Mouse (Mus musculus): ENCODE data around the gene Auts2. TPM values are rescaled to one million over a fixed set of nuclear protein-coding genes. Genes with fewer than 3 reads are reported as not detected.

The Auts2 gene
- polyA plus RNA-seq, 1 experiment = 9.2 TPM

DNA sequence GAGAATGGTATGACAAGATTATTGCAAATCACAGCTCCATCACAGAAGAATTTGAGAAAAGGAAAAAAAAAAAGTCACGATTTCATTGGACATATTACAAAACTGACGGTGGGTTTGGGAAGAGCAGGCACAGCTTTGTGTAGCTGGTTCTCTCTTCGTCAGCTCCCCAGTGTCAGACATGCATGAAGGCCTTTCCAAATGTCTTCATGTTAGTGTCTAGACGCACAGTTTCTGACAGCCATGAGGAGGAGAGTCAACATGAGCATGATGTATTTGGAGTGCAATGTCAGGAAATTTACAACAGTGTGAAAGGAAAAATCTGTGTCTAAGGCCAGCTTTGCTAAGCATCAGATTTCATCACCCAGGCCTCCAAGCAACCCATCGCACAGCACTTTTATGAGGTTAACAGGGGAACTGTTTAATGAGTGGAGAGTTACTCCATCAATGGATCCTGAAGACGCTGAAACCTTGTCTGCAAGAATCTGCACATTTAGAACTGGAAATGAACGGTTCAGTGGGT, 534.4 kb downstream of the Auts2 start:
- no peaks in the 10 kb centered on the region for H3K27me3 ChIP-seq (replicated peaks; ENCODE audit: control insufficient read depth, insufficient read depth, low read length)
- 51% methylated on average over 7 of the region's 7 CpGs for WGBS
- DNase-seq = no peak
- no peaks in the 10 kb centered on the region for H3K4me1 ChIP-seq (ENCODE audit: control insufficient read depth, insufficient read depth, low read length)
- no peak overlapping the region for H3K4me3 ChIP-seq (ENCODE audit: insufficient read depth, low read depth, low read length)
- H3K36me3 ChIP-seq (ENCODE audit: control insufficient read depth, insufficient read depth, low read length) = no peaks in the 10 kb centered on the region
- no peak for TF ChIP-seq CTCF (conservative IDR thresholded peaks at IDR 0.05; ENCODE audit: insufficient read depth, insufficient read length, low read depth, low read length)
- no peak for TF ChIP-seq POLR2A (IDR thresholded peaks at IDR 0.05; ENCODE audit: low read depth, low read length)
- H3K27ac ChIP-seq (ENCODE audit: insufficient read depth, low read depth, low read length) = no peak overlapping the region

DNA sequence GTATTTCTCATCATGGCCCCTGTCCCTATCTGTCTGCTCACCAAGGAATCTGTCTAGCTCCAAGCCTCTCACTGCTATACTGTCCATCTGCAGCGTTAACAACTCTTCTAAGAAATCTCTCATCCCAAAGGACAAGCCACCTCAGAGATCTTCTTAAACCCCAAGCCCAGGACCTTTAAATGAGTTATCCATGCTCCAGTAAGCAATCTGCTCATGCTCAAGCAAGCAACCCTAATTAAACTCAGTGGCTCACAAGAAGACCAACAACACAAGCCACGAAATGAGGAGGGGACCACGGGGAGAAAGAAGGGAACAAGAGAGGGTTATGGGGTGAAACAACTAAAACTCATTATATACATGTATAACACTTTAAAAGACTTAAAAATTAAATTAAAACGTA, 535.2 kb downstream of the Auts2 start:
- Histone ChIP-seq H3K27me3 (replicated peaks; ENCODE audit: control insufficient read depth, insufficient read depth, low read length) (no peaks in the 10 kb centered on the region), H3K4me3 (ENCODE audit: insufficient read depth, low read depth, low read length) (no peak overlapping the region), H3K36me3 (ENCODE audit: control insufficient read depth, insufficient read depth, low read length) (no peaks in the 10 kb centered on the region), H3K4me1 (ENCODE audit: control insufficient read depth, insufficient read depth, low read length) (no peaks in the 10 kb centered on the region), H3K27ac (ENCODE audit: insufficient read depth, low read depth, low read length) (no peak overlapping the region)
- DNase-seq = no peak
- WGBS = 66% methylated on average over 4 of the region's 4 CpGs
- TF ChIP-seq POLR2A (IDR thresholded peaks at IDR 0.05; ENCODE audit: low read depth, low read length) (no peak), CTCF (conservative IDR thresholded peaks at IDR 0.05; ENCODE audit: insufficient read depth, insufficient read length, low read depth, low read length) (no peak)

GRCm38 (mm10) chr5:131992681-131993211, 550.4 kb downstream of the Auts2 start:
- H3K36me3 ChIP-seq (ENCODE audit: control insufficient read depth, insufficient read depth, low read length) = no peaks in the 10 kb centered on the region
- H3K4me1 ChIP-seq (ENCODE audit: control insufficient read depth, insufficient read depth, low read length) = peaks cover 3% of the 10 kb centered on the region; the same call in 1 of the 2 replicates
- WGBS = 86% methylated on average over 12 of the region's 12 CpGs
- TF ChIP-seq CTCF (conservative IDR thresholded peaks at IDR 0.05; ENCODE audit: insufficient read depth, insufficient read length, low read depth, low read length) = no peak
- no peak for TF ChIP-seq POLR2A (IDR thresholded peaks at IDR 0.05; ENCODE audit: low read depth, low read length)
- no peak overlapping the region for H3K4me3 ChIP-seq (ENCODE audit: insufficient read depth, low read depth, low read length)
- H3K27me3 ChIP-seq (replicated peaks; ENCODE audit: control insufficient read depth, insufficient read depth, low read length) = no peaks in the 10 kb centered on the region
- H3K27ac ChIP-seq (ENCODE audit: insufficient read depth, low read depth, low read length) = no peak overlapping the region
- DNase-seq = no peak

DNA sequence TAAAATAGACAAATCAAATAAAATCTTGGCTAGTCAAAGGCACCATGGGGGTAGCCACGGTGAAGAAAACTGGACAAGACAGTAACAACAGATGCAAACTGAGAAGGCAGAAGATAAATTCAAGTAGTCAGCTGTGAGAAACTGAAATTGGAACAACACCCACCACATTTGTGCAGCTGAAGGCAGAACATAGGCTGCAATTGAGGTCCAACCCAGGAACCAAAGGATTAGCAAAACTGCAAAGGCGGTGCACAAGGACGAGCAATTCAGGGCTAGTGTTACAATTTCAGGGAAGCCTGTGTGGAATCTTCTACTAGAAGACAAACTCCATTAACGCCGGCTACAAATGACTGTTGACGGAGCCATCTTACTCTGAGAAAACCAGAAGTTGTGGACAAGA, 550.9 kb downstream of the Auts2 start:
- TF ChIP-seq POLR2A (IDR thresholded peaks at IDR 0.05; ENCODE audit: low read depth, low read length) = no peak
- TF ChIP-seq CTCF (conservative IDR thresholded peaks at IDR 0.05; ENCODE audit: insufficient read depth, insufficient read length, low read depth, low read length) = no peak
- H3K27ac ChIP-seq (ENCODE audit: insufficient read depth, low read depth, low read length) = no peak overlapping the region
- WGBS = 87% methylated on average over 6 of the region's 6 CpGs
- H3K4me1 ChIP-seq (ENCODE audit: control insufficient read depth, insufficient read depth, low read length) = peaks cover 3% of the 10 kb centered on the region; the same call in 1 of the 2 replicates
- H3K36me3 ChIP-seq (ENCODE audit: control insufficient read depth, insufficient read depth, low read length) = no peaks in the 10 kb centered on the region
- no peak for DNase-seq
- H3K4me3 ChIP-seq (ENCODE audit: insufficient read depth, low read depth, low read length) = no peak overlapping the region
- H3K27me3 ChIP-seq (replicated peaks; ENCODE audit: control insufficient read depth, insufficient read depth, low read length) = no peaks in the 10 kb centered on the region

GRCm38 (mm10) chr5:131990532-131990931, 552.6 kb downstream of the Auts2 start:
- TF ChIP-seq CTCF (conservative IDR thresholded peaks at IDR 0.05; ENCODE audit: insufficient read depth, insufficient read length, low read depth, low read length) = no peak
- no peak for TF ChIP-seq POLR2A (IDR thresholded peaks at IDR 0.05; ENCODE audit: low read depth, low read length)
- peaks cover 3% of the 10 kb centered on the region; the same call in 1 of the 2 replicates for H3K4me1 ChIP-seq (ENCODE audit: control insufficient read depth, insufficient read depth, low read length)
- no peaks in the 10 kb centered on the region for H3K36me3 ChIP-seq (ENCODE audit: control insufficient read depth, insufficient read depth, low read length)
- H3K27me3 ChIP-seq (replicated peaks; ENCODE audit: control insufficient read depth, insufficient read depth, low read length) = no peaks in the 10 kb centered on the region
- peak; percentile 26 for DNase-seq
- no peak overlapping the region for H3K4me3 ChIP-seq (ENCODE audit: insufficient read depth, low read depth, low read length)
- H3K27ac ChIP-seq (ENCODE audit: insufficient read depth, low read depth, low read length) = no peak overlapping the region
- WGBS = 88% methylated on average over 1 of the region's 1 CpGs

DNA sequence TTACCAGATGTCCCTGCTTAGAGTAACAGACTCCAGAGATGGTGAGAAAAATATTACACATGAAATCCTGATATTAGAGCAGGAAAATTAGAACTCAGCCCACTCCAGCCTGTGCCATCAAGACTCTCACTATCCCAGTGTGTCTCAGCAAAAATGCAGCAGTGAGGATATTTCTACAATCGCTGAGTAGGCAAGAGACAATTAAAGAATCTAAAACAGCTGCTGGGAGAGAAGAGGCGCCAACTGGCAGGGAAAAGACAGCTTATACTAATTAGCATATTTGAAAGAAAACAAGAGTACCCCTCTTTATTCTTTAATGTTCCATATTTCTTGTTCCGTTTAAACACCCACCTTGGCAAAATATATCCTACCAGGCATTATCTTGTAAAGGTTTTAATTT, 561.7 kb downstream of the Auts2 start:
- TF ChIP-seq POLR2A (IDR thresholded peaks at IDR 0.05; ENCODE audit: low read depth, low read length) (no peak), CTCF (conservative IDR thresholded peaks at IDR 0.05; ENCODE audit: insufficient read depth, insufficient read length, low read depth, low read length) (no peak)

DNA sequence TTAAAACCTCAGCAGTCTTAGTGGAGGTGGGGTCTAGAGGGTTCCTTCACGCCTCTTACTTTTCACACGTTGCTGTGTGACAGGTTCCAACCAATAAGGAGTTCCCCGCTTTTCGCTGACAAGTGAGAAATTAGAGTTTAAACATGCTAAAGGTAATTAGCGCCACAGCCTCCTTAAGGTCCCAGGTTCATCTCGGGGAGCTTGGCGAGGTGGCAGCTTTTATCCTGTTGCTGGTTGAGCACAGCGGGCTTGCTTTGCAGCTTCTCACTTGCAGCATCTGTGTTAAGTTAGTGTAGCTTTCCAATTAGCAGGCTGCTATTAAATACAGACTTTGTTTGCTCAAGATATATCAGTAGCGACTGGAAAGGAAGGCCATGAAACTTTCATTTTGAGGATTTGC, 564.2 kb downstream of the Auts2 start:
- no peaks in the 10 kb centered on the region for H3K36me3 ChIP-seq (ENCODE audit: control insufficient read depth, insufficient read depth, low read length)
- H3K4me1 ChIP-seq (ENCODE audit: control insufficient read depth, insufficient read depth, low read length) = no peaks in the 10 kb centered on the region
- no peaks in the 10 kb centered on the region for H3K27me3 ChIP-seq (replicated peaks; ENCODE audit: control insufficient read depth, insufficient read depth, low read length)
- no peak overlapping the region for H3K4me3 ChIP-seq (ENCODE audit: insufficient read depth, low read depth, low read length)
- H3K27ac ChIP-seq (ENCODE audit: insufficient read depth, low read depth, low read length) = no peak overlapping the region
- no peak for DNase-seq
- WGBS = 72% methylated on average over 9 of the region's 9 CpGs
- TF ChIP-seq CTCF (conservative IDR thresholded peaks at IDR 0.05; ENCODE audit: insufficient read depth, insufficient read length, low read depth, low read length) = no peak
- TF ChIP-seq POLR2A (IDR thresholded peaks at IDR 0.05; ENCODE audit: low read depth, low read length) = no peak

More for the DNA sequence above, 561.7 kb downstream of the Auts2 start:
- no peaks in the 10 kb centered on the region for H3K36me3 ChIP-seq (ENCODE audit: control insufficient read depth, insufficient read depth, low read length)
- no peak overlapping the region for H3K27ac ChIP-seq (ENCODE audit: insufficient read depth, low read depth, low read length)
- H3K4me3 ChIP-seq (ENCODE audit: insufficient read depth, low read depth, low read length) = no peak overlapping the region
- no peaks in the 10 kb centered on the region for H3K27me3 ChIP-seq (replicated peaks; ENCODE audit: control insufficient read depth, insufficient read depth, low read length)
- DNase-seq = no peak
- WGBS = 76% methylated on average over 3 of the region's 3 CpGs
- no peaks in the 10 kb centered on the region for H3K4me1 ChIP-seq (ENCODE audit: control insufficient read depth, insufficient read depth, low read length)

Measured in kidney, adult 2 months (tissue).